Mouse (Mus musculus) ovary, postnatal 10 days (tissue): ENCODE data around the gene Inhbb.

ENCODE experiments used
- DNase-seq: peaks from one replicate; pipeline ENCODE4 v3.0.0; 2022; ENCODE audit warnings: low spot score

Inhbb gene

GRCm38 (mm10) chr1:119380609-119381008 lies 41.4 kb downstream of the Inhbb start:
- no peak for DNase-seq

DNA sequence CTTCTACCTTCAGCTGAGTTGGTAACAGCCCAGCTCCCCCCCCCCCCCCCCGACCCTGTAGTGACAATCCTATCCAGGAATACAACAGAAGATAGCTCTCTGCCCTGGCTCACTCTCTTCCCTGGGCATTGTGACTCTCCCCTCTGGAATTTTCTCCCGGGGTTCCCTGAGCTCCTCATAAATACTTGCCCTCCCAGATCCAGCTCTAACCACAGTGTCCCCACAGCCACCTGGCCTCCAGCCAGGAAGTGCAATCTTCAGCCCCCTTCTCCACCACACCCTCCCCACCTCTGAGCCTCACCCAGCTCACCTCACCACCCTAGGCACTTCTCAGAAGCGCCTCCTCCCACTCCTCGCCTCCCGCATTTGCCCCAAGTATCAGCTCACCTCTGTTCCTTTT lies 46.7 kb downstream of the Inhbb start:
- no peak for DNase-seq

DNA sequence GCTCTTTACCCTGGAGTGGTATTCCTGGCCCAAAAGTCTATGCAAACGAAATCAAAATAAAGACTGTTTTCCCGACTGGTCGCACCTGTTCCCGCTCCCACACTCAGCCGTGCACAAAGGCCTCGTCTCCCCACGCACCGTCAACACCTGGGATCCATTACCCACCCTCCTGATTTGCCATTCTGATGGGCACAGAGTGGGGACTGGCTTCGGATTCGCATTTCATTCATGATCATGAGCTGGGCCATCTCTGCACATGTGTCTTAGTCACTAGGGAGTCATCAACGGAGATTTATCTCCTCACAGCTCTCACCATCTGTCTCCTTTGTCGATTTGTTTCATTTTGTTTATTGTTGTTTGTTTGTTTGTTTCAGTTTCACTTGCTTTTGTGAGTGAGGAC lies 54.5 kb downstream of the Inhbb start:
- no peak for DNase-seq

GRCm38 (mm10) chr1:119366315-119366714 lies 55.7 kb downstream of the Inhbb start:
- no peak for DNase-seq
